Mouse (Mus musculus): ENCODE measurements at regions not wholly inside any gene's neighbourhood (a gene's known extent, or its start where the extent isn't known, plus 50 kb on each side); places are given as distances from the start of the nearest gene placed in this dataset.

DNA sequence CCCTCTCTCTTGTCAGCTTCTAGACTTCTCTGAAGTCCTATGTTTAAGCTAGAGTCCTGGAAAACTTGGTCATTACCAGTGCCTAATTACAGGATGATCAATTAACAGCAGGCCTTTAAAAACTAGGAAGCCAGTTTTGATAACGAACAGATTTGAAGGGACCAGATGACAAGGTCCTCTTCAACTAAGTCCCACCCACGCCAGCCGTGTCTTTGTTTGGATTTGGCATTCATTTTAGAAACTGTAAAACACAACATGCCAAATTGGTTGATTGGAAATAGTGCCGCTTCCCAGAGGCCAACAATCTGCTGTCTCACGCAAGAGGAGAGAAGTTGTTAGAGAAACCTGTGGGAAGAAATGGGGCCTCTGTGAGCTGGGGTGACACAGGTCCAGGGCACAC lies 155.4 kb upstream of the Habp2 start:
- 68% methylated on average over 5 of the region's 5 CpGs for WGBS
- peaks cover 44% of the 10 kb centered on the region for H3K27me3 ChIP-seq (ENCODE audit: low read depth, poor library complexity, severe bottlenecking)
- H3K4me3 ChIP-seq, result no peak overlapping the region
- no peaks in the 10 kb centered on the region for H3K36me3 ChIP-seq
- H3K9me3 ChIP-seq (replicated peaks), result no peaks in the 10 kb centered on the region
- H3K27ac ChIP-seq, result peak overlapping the region; percentile 70
- no peak for DNase-seq (ENCODE audit: low spot score)
- H3K4me1 ChIP-seq, result peaks cover 45% of the 10 kb centered on the region

DNA sequence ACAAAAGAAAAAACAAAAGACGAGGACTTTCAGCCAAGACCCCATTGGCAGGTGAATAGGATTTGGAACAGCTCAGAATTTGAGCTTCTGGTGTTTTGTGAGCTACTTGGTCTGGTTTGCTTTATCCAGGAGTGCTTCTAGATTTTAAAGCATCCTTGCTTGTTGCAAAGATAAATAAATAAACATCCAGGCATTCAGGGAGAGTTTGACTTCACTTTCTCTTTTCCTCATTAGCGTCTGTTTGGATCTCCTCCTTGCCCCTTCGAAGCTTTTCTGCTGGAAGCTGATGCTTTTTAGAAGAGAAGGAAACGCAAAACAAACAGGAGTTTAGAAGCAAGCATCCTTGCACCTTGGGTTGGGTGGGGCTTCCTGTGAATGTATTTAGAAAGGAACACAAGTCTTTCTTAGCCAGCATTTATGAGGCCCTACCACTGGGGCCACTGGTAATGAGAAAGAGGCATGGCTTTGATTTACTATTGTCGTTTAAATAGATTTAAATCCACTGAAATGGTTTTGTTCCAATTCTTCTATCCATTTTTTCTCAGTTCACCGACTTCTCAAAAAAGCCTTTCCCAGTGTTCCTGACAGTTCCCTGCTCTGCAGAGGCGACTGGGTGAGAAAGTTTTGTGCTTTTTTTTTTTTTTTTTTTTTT lies 153.9 kb upstream of the Habp2 start:
- Histone ChIP-seq H3K27me3 (ENCODE audit: low read depth, poor library complexity, severe bottlenecking) (peaks cover 34% of the 10 kb centered on the region), H3K9me3 (replicated peaks) (no peaks in the 10 kb centered on the region), H3K36me3 (no peaks in the 10 kb centered on the region), H3K27ac (peak overlapping the region; percentile 80), H3K4me1 (peaks cover 45% of the 10 kb centered on the region), H3K4me3 (peak overlapping the region; percentile 15; the same call in 1 of the 2 replicates)
- no peak for DNase-seq (ENCODE audit: low spot score)
- WGBS, result 5% methylated on average over 7 of the region's 7 CpGs

DNA sequence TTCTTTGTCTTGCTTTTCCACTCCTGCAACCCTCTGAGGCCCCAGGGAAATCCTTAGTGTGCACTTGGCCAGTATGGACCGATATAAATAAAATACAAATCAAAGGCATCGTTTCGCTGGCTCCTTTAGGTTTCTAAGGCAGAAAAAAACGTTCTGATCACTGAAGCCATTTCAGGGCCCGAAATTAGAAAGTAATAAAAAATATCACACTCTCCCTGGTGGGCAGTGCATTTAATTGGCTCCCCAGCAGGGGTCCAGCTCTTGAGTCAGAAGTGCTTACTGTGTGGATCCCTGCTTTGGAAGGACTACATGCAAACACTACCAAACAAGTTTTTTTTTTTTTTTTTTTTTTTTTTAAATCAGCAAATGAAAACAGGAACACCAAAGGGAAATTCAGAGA lies 153.4 kb upstream of the Habp2 start:
- peak; percentile 61 for DNase-seq (ENCODE audit: low spot score)
- peaks cover 45% of the 10 kb centered on the region for H3K4me1 ChIP-seq
- H3K27me3 ChIP-seq (ENCODE audit: low read depth, poor library complexity, severe bottlenecking), result peaks cover 31% of the 10 kb centered on the region

DNA sequence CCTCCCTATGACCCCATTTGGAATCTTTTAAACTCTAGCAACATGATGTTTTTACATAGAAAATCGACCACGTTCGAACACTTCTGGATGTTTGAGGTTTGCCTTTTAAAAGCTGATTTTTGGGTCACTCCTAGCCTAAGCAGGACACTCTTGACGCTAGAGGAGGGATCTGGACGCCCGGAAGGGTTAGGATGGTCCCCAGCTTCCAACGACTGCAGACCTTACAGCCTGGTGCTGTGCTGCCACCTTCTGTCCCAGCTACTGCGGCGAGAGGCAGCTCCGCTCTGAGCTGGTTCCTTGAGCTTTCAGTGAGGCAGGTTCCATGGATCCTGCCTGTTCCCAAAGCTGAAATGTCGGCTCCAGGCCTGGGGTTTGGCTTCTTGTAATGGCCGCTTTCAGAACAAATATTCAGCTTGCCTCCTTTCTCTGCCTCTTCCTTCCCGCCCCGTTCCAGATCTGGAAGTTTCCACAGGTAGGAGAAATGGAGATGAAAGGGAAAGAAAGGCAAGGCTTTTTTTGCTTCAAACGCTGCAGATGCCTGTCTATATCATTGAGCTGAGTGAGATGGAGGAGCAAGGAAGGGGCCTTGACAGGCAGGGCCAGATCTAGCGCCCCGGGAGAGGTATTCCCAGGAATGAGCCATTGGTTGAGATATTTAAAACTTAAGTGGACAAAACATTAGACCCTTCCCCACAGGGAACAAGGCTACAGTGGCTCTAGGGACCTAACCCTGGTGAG lies 152.7 kb upstream of the Habp2 start:
- H3K4me3 ChIP-seq, result no peak overlapping the region

More for the DNA sequence above, 153.4 kb upstream of the Habp2 start:
- Histone ChIP-seq H3K27ac (peak overlapping the region; percentile 80), H3K36me3 (no peaks in the 10 kb centered on the region), H3K4me3 (no peak overlapping the region), H3K9me3 (replicated peaks) (no peaks in the 10 kb centered on the region)
- WGBS, result 11% methylated on average over 5 of the region's 5 CpGs

DNA sequence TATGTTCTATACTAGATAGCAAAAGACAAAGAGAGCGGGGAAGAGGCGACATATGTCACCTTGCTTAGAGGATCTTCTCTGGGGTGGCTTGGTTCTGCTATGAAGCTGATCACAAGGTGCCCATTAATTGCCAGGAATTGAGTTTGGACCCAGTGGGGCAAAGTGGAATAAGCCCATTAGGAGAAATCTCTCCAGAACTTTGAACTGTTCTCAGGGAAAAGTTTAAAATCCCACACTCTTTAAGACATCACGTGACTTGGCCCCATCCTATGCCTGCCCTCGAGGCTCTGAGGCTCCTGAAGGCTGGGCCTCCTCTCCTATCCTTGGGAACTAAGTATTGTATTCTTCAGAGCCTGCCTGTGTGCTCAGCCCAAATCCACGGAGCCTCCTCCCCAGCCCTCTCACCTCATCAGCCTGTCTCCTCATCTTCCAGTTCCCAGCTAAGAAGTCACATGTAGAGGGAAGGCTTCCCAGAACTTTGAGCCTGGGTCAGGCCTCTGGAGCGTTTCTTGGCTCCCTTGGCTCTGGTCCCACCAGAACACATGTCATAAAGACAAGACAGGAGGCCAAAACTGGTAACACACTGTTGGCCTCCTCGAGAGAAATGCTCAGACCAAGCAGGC lies 151.5 kb upstream of the Habp2 start:
- H3K27me3 ChIP-seq (ENCODE audit: low read depth, poor library complexity, severe bottlenecking), result peaks cover 21% of the 10 kb centered on the region

More for the DNA sequence above, 152.7 kb upstream of the Habp2 start:
- Histone ChIP-seq H3K4me1 (peaks cover 45% of the 10 kb centered on the region), H3K36me3 (no peaks in the 10 kb centered on the region), H3K9me3 (replicated peaks) (no peaks in the 10 kb centered on the region), H3K27ac (peak overlapping the region; percentile 80), H3K27me3 (ENCODE audit: low read depth, poor library complexity, severe bottlenecking) (peaks cover 30% of the 10 kb centered on the region)
- peak; percentile 80 for DNase-seq (ENCODE audit: low spot score)
- WGBS, result 18% methylated on average over 17 of the region's 17 CpGs

DNA sequence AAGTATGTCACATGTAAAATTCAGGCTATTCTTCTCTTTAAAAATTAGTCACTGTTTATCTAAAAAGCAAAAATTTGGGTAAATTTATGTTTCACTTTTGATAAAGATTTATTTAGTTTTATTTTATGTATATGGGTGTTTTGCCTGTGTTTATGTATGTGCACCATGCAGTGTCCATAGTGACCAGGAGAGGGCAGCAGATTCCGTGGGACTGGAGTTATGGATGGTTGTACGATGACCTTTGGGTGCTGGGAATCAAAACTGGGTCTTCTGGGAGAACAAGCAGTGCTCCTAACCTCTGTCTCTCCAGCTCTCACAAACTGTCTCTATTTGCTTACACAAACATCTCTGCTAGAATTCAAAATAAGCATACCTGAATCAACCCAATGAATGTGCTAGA lies 146.4 kb upstream of the Habp2 start:
- Histone ChIP-seq H3K27ac (no peak overlapping the region), H3K36me3 (no peaks in the 10 kb centered on the region), H3K9me3 (replicated peaks) (peaks cover 6% of the 10 kb centered on the region; the same call in 1 of the 2 replicates), H3K4me1 (0 out of 2 replicates have a peak, but pooled peaks cover 4% of the 10 kb centered on the region), H3K4me3 (no peak overlapping the region), H3K27me3 (ENCODE audit: low read depth, poor library complexity, severe bottlenecking) (peaks cover 15% of the 10 kb centered on the region)
- WGBS, result 72% methylated on average over 2 of the region's 2 CpGs
- no peak for DNase-seq (ENCODE audit: low spot score)

More for the DNA sequence above, 151.5 kb upstream of the Habp2 start:
- Histone ChIP-seq H3K36me3 (no peaks in the 10 kb centered on the region), H3K27ac (peak overlapping the region; percentile 15; the same call in 1 of the 2 replicates), H3K4me1 (peaks cover 41% of the 10 kb centered on the region), H3K4me3 (no peak overlapping the region), H3K9me3 (replicated peaks) (no peaks in the 10 kb centered on the region)
- DNase-seq (ENCODE audit: low spot score), result no peak
- WGBS, result 86% methylated on average over 7 of the region's 7 CpGs

DNA sequence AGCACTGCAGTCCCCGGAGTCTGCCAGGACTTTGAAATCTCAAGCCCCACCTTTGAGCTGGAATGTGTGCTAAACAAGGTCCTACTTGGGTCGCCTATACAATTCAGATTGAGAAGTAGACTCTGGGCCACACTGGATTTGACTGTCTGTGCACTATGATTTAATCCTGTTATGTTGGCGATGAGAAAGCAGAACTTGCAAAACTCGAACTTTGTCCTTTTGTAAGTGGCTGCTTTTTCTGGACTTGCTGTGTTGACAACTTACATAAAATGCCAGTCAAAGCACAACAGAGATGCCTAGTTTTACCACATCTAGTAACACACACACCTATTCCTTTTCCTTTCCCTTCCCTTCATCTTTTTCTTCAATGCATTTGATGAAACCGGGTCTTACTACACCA lies 142.7 kb upstream of the Habp2 start:
- Histone ChIP-seq H3K27me3 (ENCODE audit: low read depth, poor library complexity, severe bottlenecking) (no peaks in the 10 kb centered on the region; the same call in 1 of the 2 replicates), H3K4me1 (0 out of 2 replicates have a peak, but pooled peaks cover 4% of the 10 kb centered on the region), H3K9me3 (replicated peaks) (peaks cover 6% of the 10 kb centered on the region; the same call in 1 of the 2 replicates), H3K36me3 (no peaks in the 10 kb centered on the region), H3K27ac (no peak overlapping the region), H3K4me3 (no peak overlapping the region)
- no peak for DNase-seq (ENCODE audit: low spot score)
- 86% methylated on average over 5 of the region's 5 CpGs for WGBS

DNA sequence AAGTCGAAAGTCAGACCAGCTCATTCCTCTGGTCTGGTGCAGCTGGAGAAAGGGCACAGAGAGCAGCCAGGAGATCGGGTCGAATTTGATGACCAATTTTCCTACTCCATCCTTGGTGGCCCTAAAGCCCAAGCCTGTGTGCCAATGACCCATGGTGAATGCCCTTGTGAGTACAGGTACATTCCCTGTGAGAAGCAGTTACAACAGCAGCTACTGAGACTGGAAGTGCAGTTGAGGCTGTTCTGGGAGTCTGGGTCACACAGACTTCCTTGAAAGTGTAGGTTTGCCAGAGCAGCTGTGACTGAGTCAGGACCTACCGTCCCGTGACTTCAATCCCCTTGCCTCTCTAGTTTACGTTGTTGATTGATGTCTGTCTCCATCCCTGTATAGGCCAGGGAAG lies 129.8 kb upstream of the Habp2 start:
- Histone ChIP-seq H3K4me3 (no peak overlapping the region), H3K4me1 (peaks cover 18% of the 10 kb centered on the region), H3K27me3 (ENCODE audit: low read depth, poor library complexity, severe bottlenecking) (peaks cover 2% of the 10 kb centered on the region; the same call in 1 of the 2 replicates), H3K9me3 (replicated peaks) (no peaks in the 10 kb centered on the region), H3K36me3 (no peaks in the 10 kb centered on the region), H3K27ac (peak overlapping the region; percentile 12; the same call in 1 of the 2 replicates)
- WGBS, result 66% methylated on average over 6 of the region's 6 CpGs
- no peak for DNase-seq (ENCODE audit: low spot score)

DNA sequence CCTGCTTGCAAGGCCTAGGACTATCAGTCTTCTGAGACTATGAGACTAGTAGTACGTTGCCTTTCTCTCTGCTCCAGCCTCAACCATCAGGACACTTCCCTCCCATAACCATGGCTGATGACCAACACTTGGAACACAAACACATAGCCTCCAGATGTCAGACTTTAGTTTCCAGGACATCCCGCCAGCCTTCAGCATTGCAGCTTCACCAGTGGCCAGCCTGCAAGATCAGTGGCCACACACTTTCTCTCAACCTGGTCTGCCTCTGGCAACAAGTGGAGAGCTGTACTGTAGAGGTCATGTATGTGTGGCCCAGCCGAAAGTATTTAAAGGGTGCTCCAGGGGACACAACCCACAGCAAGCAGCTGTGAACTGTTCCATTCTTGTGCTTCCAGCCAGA lies 124.8 kb upstream of the Habp2 start:
- H3K27ac ChIP-seq, result no peak overlapping the region
- peaks cover 9% of the 10 kb centered on the region; the same call in 1 of the 2 replicates for H3K27me3 ChIP-seq (ENCODE audit: low read depth, poor library complexity, severe bottlenecking)
- H3K36me3 ChIP-seq, result no peaks in the 10 kb centered on the region
- no peak for DNase-seq (ENCODE audit: low spot score)
- H3K9me3 ChIP-seq (replicated peaks), result no peaks in the 10 kb centered on the region
- 92% methylated on average over 3 of the region's 3 CpGs for WGBS
- H3K4me1 ChIP-seq, result peaks cover 11% of the 10 kb centered on the region
- no peak overlapping the region for H3K4me3 ChIP-seq

DNA sequence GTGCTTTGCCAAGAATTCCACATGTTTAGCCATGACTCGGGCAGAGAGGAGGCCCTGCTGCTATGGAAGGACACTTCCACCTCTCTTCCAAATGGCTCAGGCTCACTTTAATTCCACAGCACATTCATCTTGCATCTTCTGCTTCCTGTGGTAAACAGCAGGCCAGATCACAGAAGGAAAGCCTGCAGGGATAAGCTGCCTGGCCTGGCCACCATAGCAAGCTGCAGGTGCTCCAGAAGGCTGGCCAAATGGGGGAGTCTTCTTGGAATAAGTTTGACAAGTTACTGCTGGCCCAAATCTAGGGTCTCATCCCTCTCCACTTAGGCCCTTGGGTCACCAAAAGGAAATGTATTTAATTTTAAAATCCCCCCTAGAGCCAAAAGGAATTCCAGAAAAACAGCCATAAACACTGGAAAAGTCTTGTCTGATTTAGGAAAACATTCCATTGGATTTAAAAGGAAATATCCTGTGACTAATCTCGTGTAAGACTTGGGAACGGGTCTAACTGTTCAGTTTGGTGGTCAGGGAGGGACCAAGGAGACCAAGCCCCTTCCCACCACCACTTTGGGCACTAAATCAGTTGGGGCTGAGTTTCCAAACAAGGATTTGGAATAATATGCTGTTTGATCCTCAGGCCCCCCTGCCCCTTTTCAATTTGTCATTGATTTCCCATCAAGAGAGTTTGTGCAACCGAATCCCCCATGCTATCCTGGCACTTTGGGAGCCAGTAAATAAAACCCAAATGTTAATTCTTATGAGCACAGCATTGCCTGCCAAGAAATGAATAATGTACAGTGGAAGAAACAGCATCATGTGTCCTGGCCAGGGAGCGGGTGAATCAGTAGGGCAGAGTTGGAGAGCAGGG lies 117.6 kb upstream of the Habp2 start:
- 80% methylated on average over 5 of the region's 5 CpGs for WGBS
- H3K36me3 ChIP-seq, result no peaks in the 10 kb centered on the region
- peaks cover 29% of the 10 kb centered on the region for H3K4me1 ChIP-seq
- no peak overlapping the region for H3K27ac ChIP-seq
- H3K27me3 ChIP-seq (ENCODE audit: low read depth, poor library complexity, severe bottlenecking), result no peaks in the 10 kb centered on the region
- DNase-seq (ENCODE audit: low spot score), result no peak
- no peaks in the 10 kb centered on the region for H3K9me3 ChIP-seq (replicated peaks)
- H3K4me3 ChIP-seq, result no peak overlapping the region

DNA sequence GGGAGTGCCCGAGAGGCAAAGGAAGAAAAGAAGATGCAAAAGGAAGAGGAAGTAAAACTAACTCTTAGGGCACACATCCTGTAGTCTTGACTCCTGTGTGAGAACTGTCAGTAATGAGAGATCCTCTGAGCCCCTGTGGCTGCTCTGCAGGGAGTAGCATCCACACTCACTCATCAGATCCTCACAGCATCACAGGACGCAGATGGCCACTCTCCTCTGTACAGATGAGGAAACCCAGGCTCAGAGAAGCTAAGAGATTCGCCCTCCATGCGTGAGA lies 117.0 kb upstream of the Habp2 start:
- H3K4me3 ChIP-seq, result no peak overlapping the region
- no peaks in the 10 kb centered on the region for H3K9me3 ChIP-seq (replicated peaks)
- H3K27ac ChIP-seq, result no peak overlapping the region
- WGBS, result 82% methylated on average over 4 of the region's 4 CpGs
- H3K27me3 ChIP-seq (ENCODE audit: low read depth, poor library complexity, severe bottlenecking), result no peaks in the 10 kb centered on the region
- no peak for DNase-seq (ENCODE audit: low spot score)
- H3K4me1 ChIP-seq, result peaks cover 34% of the 10 kb centered on the region
- H3K36me3 ChIP-seq, result no peaks in the 10 kb centered on the region

DNA sequence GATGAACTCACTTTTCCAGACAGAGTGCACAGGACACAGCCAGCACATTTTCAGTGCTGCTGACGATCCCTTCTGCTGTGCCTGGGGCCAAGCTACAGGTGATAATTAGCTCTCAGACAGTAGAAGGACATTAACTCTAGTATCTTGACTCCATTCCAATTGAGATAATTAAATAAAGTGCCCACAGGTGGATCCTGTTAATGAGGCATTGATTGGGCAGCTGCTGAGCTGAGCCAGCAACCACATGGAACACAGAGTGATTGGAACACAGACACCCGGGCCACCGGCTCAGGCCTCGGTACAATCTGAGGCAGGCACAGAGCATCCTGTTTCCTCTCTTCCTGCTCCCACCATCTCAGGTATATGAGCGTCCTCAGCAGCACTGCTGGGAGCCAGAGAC lies 114.5 kb upstream of the Habp2 start:
- DNase-seq (ENCODE audit: low spot score), result no peak
- WGBS, result 54% methylated on average over 5 of the region's 5 CpGs
- 0 out of 2 replicates have a peak, but pooled peaks cover 3% of the 10 kb centered on the region for H3K27me3 ChIP-seq (ENCODE audit: low read depth, poor library complexity, severe bottlenecking)
- H3K4me1 ChIP-seq, result peaks cover 42% of the 10 kb centered on the region
- H3K4me3 ChIP-seq, result no peak overlapping the region
- no peak overlapping the region for H3K27ac ChIP-seq
- H3K36me3 ChIP-seq, result no peaks in the 10 kb centered on the region
- no peaks in the 10 kb centered on the region for H3K9me3 ChIP-seq (replicated peaks)

All from limb, embryonic 10.5 days (tissue).